Mouse (Mus musculus) heart, embryonic 16.5 days (tissue): Measurements from ENCODE around the gene Rab3gap1. TPM values are rescaled to one million over a fixed set of nuclear protein-coding genes. Genes with fewer than 3 reads are reported as not detected.

Source experiments
- ATAC-seq: fragments of 200-750 bp; cut with Nextera tagmentation; replicated peaks from 2 replicates; pipeline ENCODE4 v1.8.0; 2017; ENCODE audit warnings: moderate number of reproducible peaks; ENCODE audit not compliant: insufficient read depth, low FRiP score; ENCODE audit errors: extremely low read depth
- H3K27ac ChIP-seq: fragments of 300-500 bp; sonication (generic); 2 replicates; pipeline ENCODE4 v1.5.1; 2014; ENCODE audit warnings: mild to moderate bottlenecking, low read length, control low read depth, moderate library complexity
- H3K27me3 ChIP-seq: fragments of 300-500 bp; sonication (generic); 2 replicates; pipeline ENCODE4 v1.6.1; 2014; ENCODE audit warnings: low read length, mixed read lengths; ENCODE audit not compliant: control insufficient read depth, insufficient read depth
- H3K36me3 ChIP-seq: fragments of 300-500 bp; sonication (generic); 2 replicates; pipeline ENCODE4 v1.6.1; 2014; ENCODE audit not compliant: control insufficient read depth, insufficient read depth
- H3K4me1 ChIP-seq: fragments of 300-500 bp; sonication (generic); 2 replicates; pipeline ENCODE4 v1.6.1; 2014; ENCODE audit warnings: low read length, mixed read lengths; ENCODE audit not compliant: control insufficient read depth, insufficient read depth
- H3K4me2 ChIP-seq: fragments of 300-500 bp; sonication (generic); 2 replicates; pipeline ENCODE4 v1.6.1; 2014; ENCODE audit warnings: low read depth, mild to moderate bottlenecking, control low read depth, low read length
- H3K4me3 ChIP-seq: fragments of 300-500 bp; sonication (generic); 2 replicates; pipeline ENCODE4 v1.5.1; 2014; ENCODE audit warnings: mild to moderate bottlenecking, control low read depth, low read length
- H3K9ac ChIP-seq: fragments of 300-500 bp; sonication (generic); 2 replicates; pipeline ENCODE4 v1.6.1; 2014; ENCODE audit warnings: low read length, control low read depth
- H3K9me3 ChIP-seq: fragments of 300-500 bp; sonication (generic); replicated peaks from 2 replicates; pipeline ENCODE4 v1.6.1; 2016; ENCODE audit warnings: low read length; ENCODE audit not compliant: control insufficient read depth
- WGBS: fragments of 180-500 bp; shearing (Covaris S2); extraction: QIAGEN DNeasy Blood & Tissue Kit; methylation state at CpG from one replicate; pipeline ENCODE4 v1.1.7; 2014; 5-methylcytosine and 5-hydroxymethylcytosine counted together
- polyA plus RNA-seq: library from polyadenylated mRNA; unstranded; fragments of >200 nt; fragmentation: Nextera tagmentation; extraction: Ambion mirVana; gene quantifications from 2 replicates; pipeline ENCODE4 v1.2.1, GENCODE M21; 2015

Rab3gap1 gene
- polyA plus RNA-seq, 1 experiment from 2014 or later = 28.5 TPM

DNA sequence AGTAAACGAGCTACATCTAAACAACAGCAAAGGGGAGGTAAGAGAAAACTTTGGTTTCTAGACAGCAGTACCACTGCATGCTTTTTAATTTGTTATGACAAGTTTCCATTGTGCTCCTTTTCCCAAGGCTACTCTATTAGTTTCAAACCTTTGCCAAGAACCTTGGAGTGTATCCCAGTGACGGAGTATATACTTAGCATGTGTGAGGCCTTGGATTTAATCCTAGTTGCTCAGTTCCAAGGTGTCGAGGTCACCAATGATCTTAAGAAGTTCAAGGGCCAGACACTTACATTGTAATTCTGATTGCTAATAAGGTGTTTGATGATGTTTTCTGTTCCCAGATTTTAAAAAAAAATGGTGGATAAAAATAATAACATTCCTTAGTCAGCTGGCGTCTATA lies 44.5 kb downstream of the Rab3gap1 start:
- peaks cover 11% of the 10 kb centered on the region for H3K36me3 ChIP-seq
- no peak overlapping the region for H3K4me2 ChIP-seq
- H3K27ac ChIP-seq = no peak overlapping the region
- no peaks in the 10 kb centered on the region for H3K9me3 ChIP-seq
- ATAC-seq = no peak
- no peaks in the 10 kb centered on the region for H3K27me3 ChIP-seq
- H3K4me3 ChIP-seq = no peak overlapping the region
- WGBS = 70% methylated on average over 4 of the region's 4 CpGs
- H3K4me1 ChIP-seq = no peaks in the 10 kb centered on the region
- no peak overlapping the region for H3K9ac ChIP-seq

- Histone ChIP-seq H3K27me3 (no peaks in the 10 kb centered on the region), H3K9me3 (no peaks in the 10 kb centered on the region), H3K27ac (no peak overlapping the region), H3K4me3 (no peak overlapping the region), H3K4me1 (no peaks in the 10 kb centered on the region), H3K36me3 (peaks cover 14% of the 10 kb centered on the region), H3K9ac (no peak overlapping the region), H3K4me2 (no peak overlapping the region)
- ATAC-seq = no peak
- WGBS = 65% methylated on average over 6 of the region's 6 CpGs
Measured at GRCm38 (mm10) chr1:127915316-127915715, 46.7 kb downstream of the Rab3gap1 start.

DNA sequence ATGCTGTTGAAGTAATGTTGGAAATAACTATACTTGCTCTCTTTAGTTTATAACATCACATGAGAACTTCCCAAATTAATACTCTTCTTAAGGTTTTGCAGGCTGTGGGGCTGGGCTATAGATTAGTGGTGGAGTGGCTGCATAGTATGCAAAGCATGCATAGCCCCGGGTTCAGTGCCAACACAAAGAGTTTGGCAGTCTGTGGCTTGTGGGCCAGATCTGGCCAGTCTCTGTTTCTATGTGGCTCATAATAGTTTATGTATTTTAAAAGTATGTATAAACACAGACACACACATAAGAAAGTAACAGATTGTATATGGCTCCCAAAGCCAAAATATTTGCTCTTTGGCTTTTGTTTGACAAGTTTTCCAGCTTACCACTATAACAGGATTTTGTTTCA lies 47.2 kb downstream of the Rab3gap1 start:
- no peak for ATAC-seq
- peaks cover 15% of the 10 kb centered on the region for H3K36me3 ChIP-seq

GRCm38 (mm10) chr1:127933405-127933804 lies 64.8 kb downstream of the Rab3gap1 start:
- Histone ChIP-seq H3K4me1 (peaks cover 4% of the 10 kb centered on the region), H3K27me3 (no peaks in the 10 kb centered on the region), H3K9ac (no peak overlapping the region), H3K27ac (no peak overlapping the region), H3K4me2 (no peak overlapping the region), H3K9me3 (no peaks in the 10 kb centered on the region), H3K36me3 (peaks cover 33% of the 10 kb centered on the region), H3K4me3 (no peak overlapping the region)
- WGBS = 84% methylated on average over 2 of the region's 2 CpGs
- ATAC-seq = no peak

More for the DNA sequence above, 47.2 kb downstream of the Rab3gap1 start:
- Histone ChIP-seq H3K4me3 (no peak overlapping the region), H3K9me3 (no peaks in the 10 kb centered on the region), H3K9ac (no peak overlapping the region), H3K27me3 (no peaks in the 10 kb centered on the region), H3K4me2 (no peak overlapping the region), H3K4me1 (no peaks in the 10 kb centered on the region), H3K27ac (no peak overlapping the region)
- WGBS = 47% methylated on average over 1 of the region's 1 CpGs

DNA sequence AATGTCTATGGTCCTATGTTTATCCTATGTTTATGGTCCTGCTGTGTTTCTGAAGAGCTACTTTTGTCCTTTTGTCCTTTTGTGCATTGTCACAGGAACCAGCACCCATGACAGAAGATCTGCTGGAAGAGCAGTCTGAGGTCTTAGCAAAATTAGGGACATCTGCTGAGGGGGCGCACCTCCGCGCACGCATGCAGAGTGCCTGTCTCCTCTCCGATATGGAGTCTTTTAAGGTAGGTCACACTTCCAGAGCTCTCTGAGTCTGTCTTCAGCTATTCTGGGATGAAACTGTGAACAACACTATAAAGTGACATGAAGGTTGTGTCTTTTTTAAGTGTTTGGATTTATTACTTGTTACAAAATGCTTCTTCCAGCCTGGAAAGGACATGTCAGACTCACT lies 65.7 kb downstream of the Rab3gap1 start:
- WGBS = 89% methylated on average over 5 of the region's 5 CpGs
- H3K4me3 ChIP-seq = no peak overlapping the region
- no peaks in the 10 kb centered on the region for H3K27me3 ChIP-seq
- H3K27ac ChIP-seq = no peak overlapping the region
- H3K4me2 ChIP-seq = no peak overlapping the region
- H3K9me3 ChIP-seq = peaks cover 4% of the 10 kb centered on the region
- peaks cover 4% of the 10 kb centered on the region for H3K4me1 ChIP-seq
- ATAC-seq = no peak
- H3K36me3 ChIP-seq = peaks cover 42% of the 10 kb centered on the region
- no peak overlapping the region for H3K9ac ChIP-seq

GRCm38 (mm10) chr1:127937277-127937676 lies 68.7 kb downstream of the Rab3gap1 start:
- Histone ChIP-seq H3K4me2 (no peak overlapping the region), H3K4me3 (no peak overlapping the region), H3K4me1 (peaks cover 4% of the 10 kb centered on the region), H3K27me3 (no peaks in the 10 kb centered on the region), H3K9ac (no peak overlapping the region), H3K9me3 (peaks cover 5% of the 10 kb centered on the region), H3K27ac (0 out of 2 replicates have a peak overlapping the region, but pooled peaks have one; percentile 35), H3K36me3 (peaks cover 50% of the 10 kb centered on the region)
- 65% methylated on average over 8 of the region's 8 CpGs for WGBS
- no peak for ATAC-seq

DNA sequence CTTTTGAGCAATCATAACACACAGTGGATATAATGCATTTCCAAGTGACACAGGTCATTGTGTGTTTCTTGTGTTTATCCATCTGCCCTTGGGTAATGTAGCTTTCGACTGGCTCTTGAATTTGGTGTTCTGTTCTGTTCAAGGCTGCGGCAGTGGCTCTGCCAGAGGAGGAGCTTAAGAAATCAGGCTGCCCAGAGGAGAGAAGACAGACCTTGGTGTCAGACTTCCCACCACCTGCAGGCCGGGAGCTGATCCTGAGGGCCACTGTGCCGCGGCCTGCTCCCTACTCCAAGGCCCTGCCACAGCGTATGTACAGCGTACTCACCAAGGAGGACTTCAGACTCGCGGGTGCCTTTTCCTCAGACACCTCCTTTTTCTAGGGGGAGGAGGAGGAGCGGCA lies 73.7 kb downstream of the Rab3gap1 start:
- Histone ChIP-seq H3K36me3 (peaks cover 62% of the 10 kb centered on the region), H3K9ac (no peak overlapping the region), H3K4me2 (no peak overlapping the region), H3K9me3 (peaks cover 5% of the 10 kb centered on the region), H3K27ac (no peak overlapping the region), H3K27me3 (no peaks in the 10 kb centered on the region), H3K4me3 (no peak overlapping the region), H3K4me1 (no peaks in the 10 kb centered on the region)
- ATAC-seq = no peak
- 91% methylated on average over 10 of the region's 10 CpGs for WGBS

- H3K4me3 ChIP-seq = no peak overlapping the region
- no peaks in the 10 kb centered on the region for H3K27me3 ChIP-seq
- ATAC-seq = no peak
- 78% methylated on average over 6 of the region's 6 CpGs for WGBS
- no peak overlapping the region for H3K4me2 ChIP-seq
- peaks cover 9% of the 10 kb centered on the region for H3K9me3 ChIP-seq
- H3K36me3 ChIP-seq = peaks cover 53% of the 10 kb centered on the region
- H3K9ac ChIP-seq = no peak overlapping the region
- no peaks in the 10 kb centered on the region for H3K4me1 ChIP-seq
- no peak overlapping the region for H3K27ac ChIP-seq
Measured at GRCm38 (mm10) chr1:127943516-127943915, 74.9 kb downstream of the Rab3gap1 start.

DNA sequence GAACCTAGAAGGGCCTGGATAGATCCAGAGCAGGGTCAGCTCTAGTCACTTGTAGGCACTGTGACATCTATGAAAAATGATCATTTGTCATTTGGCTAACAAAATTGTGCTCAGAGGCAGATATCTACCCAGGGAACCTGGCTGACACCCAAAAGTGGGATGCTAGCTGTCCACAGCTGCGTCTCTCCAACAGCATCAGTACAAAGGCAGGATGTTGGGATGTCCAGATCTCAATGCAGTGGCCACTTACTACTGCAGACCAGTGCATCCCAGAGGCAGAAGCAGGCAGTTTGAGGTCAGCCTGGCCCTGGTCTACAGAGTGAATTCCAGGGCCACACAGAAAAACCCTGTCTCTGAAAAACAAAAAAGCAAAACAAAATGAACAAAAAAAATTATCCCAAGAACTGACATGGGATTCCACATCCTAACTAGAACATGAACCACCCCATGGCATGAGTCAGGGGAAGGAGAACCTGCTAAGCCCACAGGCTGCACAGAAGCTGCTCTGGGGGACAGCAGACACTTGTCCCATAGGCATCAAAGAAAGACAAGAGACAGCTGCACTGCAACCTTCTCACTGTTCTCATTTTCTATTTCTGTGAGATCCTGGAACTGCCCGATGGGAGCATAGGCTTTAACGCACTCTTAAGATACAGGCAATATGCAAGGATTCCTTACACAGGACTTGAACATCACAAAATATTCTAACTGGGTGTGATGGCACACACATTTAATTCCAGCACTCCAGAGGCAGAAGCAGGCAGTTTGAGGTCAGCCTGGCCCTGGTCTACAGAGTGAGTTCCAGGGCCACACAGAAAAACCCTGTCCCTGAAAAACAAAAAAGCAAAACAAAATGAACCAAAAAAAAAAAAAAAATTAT lies 77.4 kb downstream of the Rab3gap1 start:
- no peak overlapping the region for H3K4me2 ChIP-seq
- no peak overlapping the region for H3K9ac ChIP-seq
- H3K9me3 ChIP-seq = peaks cover 4% of the 10 kb centered on the region
- H3K4me3 ChIP-seq = no peak overlapping the region
- ATAC-seq = no peak
- H3K4me1 ChIP-seq = no peaks in the 10 kb centered on the region
- H3K27me3 ChIP-seq = no peaks in the 10 kb centered on the region
- peaks cover 32% of the 10 kb centered on the region for H3K36me3 ChIP-seq
- WGBS = 61% methylated on average over 3 of the region's 3 CpGs
- no peak overlapping the region for H3K27ac ChIP-seq
